Comparison of ENCODE assay signal across 11 mouse cellular contexts in genomic region chr19:56116285-56116680, GRCm38 (mm10).
DNase-seq lines count a peak whose midpoint lies in the region; ATAC-seq and TF ChIP-seq lines count a peak whose summit lies in the region.
"Had no signal": no experiment of that assay in that cellular context is flagged by ENCODE, and none has a peak within 500 bp of the region (broad histone marks: within the 10 kb centered on the region; RNA-seq: fewer than 3 reads in every experiment).

No protein-coding gene starts in this region.

- H3K4me2 ChIP-seq in heart, embryonic 15.5 days: no peak overlapping the region; the same call in 1 of the 2 replicates
- H3K4me2 ChIP-seq in lung, embryonic 16.5 days (ENCODE audit: low read depth, low read length): no peak overlapping the region
- 0 out of 2 replicates have a peak overlapping the region, but pooled peaks have one; percentile 12 for H3K4me2 ChIP-seq in limb, embryonic 15.5 days
- H3K4me2 ChIP-seq: hindbrain, embryonic 13.5 days had no signal

- H3K4me3 ChIP-seq in heart, embryonic 15.5 days: no peak overlapping the region
- no peak overlapping the region for H3K4me3 ChIP-seq in lung, embryonic 16.5 days (ENCODE audit: low read length)
- H3K4me3 ChIP-seq in limb, embryonic 15.5 days: no peak overlapping the region
- H3K4me3 ChIP-seq: hindbrain, embryonic 13.5 days had no signal

- intact Hi-C loops in heart, postnatal 25 days (cut with DNase I): no loop called here

- H3K27ac ChIP-seq in heart, embryonic 15.5 days: 0 out of 2 replicates have a peak overlapping the region, but pooled peaks have one; percentile 24
- peak overlapping the region; percentile 55; the same call in 1 of the 2 replicates for H3K27ac ChIP-seq in lung, embryonic 16.5 days (ENCODE audit: low read length)
- peak overlapping the region; percentile 59 for H3K27ac ChIP-seq in limb, embryonic 15.5 days
- H3K27ac ChIP-seq: hindbrain, embryonic 13.5 days; macrophage had no signal

- no peak for ATAC-seq in heart, embryonic 15.5 days (replicated peaks; ENCODE audit: insufficient number of reproducible peaks, insufficient read depth, low FRiP score, low read depth)
- ATAC-seq in lung, embryonic 16.5 days (ENCODE audit: low read depth): peak; percentile 63; the same call in 1 of the 2 replicates
- ATAC-seq in limb, embryonic 15.5 days (ENCODE audit: insufficient number of reproducible peaks, low FRiP score, low TSS enrichment, low read depth): no peak

- peaks cover 3% of the 10 kb centered on the region; the same call in 1 of the 2 replicates for H3K27me3 ChIP-seq in heart, embryonic 15.5 days
- no peaks in the 10 kb centered on the region for H3K27me3 ChIP-seq in lung, embryonic 16.5 days (ENCODE audit: control insufficient read depth, insufficient read depth, low read depth, low read length)
- H3K27me3 ChIP-seq in limb, embryonic 15.5 days: no peaks in the 10 kb centered on the region

- no peak for DNase-seq in heart, postnatal 25 days (ENCODE audit: low spot score)
- no peak for DNase-seq in lung, postnatal 10 days
- DNase-seq in brain, embryonic 14.5 days (ENCODE audit: low read depth): peak; percentile 39
- no peak for DNase-seq in liver
- no peak for DNase-seq in frontal cortex, postnatal 36 days (ENCODE audit: low spot score in 2 of 2)
- DNase-seq: cerebellum, postnatal 10 days had no signal

- H3K36me3 ChIP-seq in heart, embryonic 15.5 days: no peaks in the 10 kb centered on the region
- no peaks in the 10 kb centered on the region for H3K36me3 ChIP-seq in lung, embryonic 16.5 days (ENCODE audit: control insufficient read depth, insufficient read depth, low read length)
- H3K36me3 ChIP-seq in limb, embryonic 15.5 days: no peaks in the 10 kb centered on the region
- H3K36me3 ChIP-seq: hindbrain, embryonic 13.5 days had no signal

- H3K9me3 ChIP-seq in heart, embryonic 15.5 days (replicated peaks): no peaks in the 10 kb centered on the region
- no peaks in the 10 kb centered on the region for H3K9me3 ChIP-seq in lung, embryonic 16.5 days (ENCODE audit: control insufficient read depth, low read length)
- H3K9me3 ChIP-seq in limb, embryonic 15.5 days: no peaks in the 10 kb centered on the region

- 54% methylated on average over 7 of the region's 7 CpGs for WGBS in heart, embryonic 15.5 days
- WGBS in lung, embryonic 16.5 days: 43% methylated on average over 7 of the region's 7 CpGs
- WGBS in limb, embryonic 15.5 days: 17% methylated on average over 7 of the region's 7 CpGs

- H3K9ac ChIP-seq in heart, embryonic 15.5 days: no peak overlapping the region
- no peak overlapping the region for H3K9ac ChIP-seq in lung, embryonic 16.5 days (ENCODE audit: low read length)
- no peak overlapping the region for H3K9ac ChIP-seq in limb, embryonic 15.5 days
- H3K9ac ChIP-seq: hindbrain, embryonic 13.5 days had no signal

- H3K4me1 ChIP-seq in heart, embryonic 15.5 days (replicated peaks): peaks cover 24% of the 10 kb centered on the region
- peaks cover 7% of the 10 kb centered on the region; the same call in 1 of the 2 replicates for H3K4me1 ChIP-seq in lung, embryonic 16.5 days (replicated peaks; ENCODE audit: control insufficient read depth, insufficient read depth, low read length)
- H3K4me1 ChIP-seq in limb, embryonic 15.5 days: peaks cover 17% of the 10 kb centered on the region

- no peak for TF ChIP-seq POLR2A in brain, embryonic 14.5 days (IDR thresholded peaks at IDR 0.05; ENCODE audit: borderline replicate concordance, extremely low read depth, insufficient read depth, insufficient read length, poor library complexity, severe bottlenecking)

- no peak for TF ChIP-seq CTCF in brain, embryonic 14.5 days (IDR thresholded peaks at IDR 0.05; ENCODE audit: borderline replicate concordance, extremely low read depth, insufficient read depth, insufficient read length)
